Mouse (Mus musculus): ENCODE data around the gene Xrn2.
"Not testable (repeated sequence)": the region's sequence is repeated elsewhere in the genome, so short reads cannot be mapped to it uniquely, and the experiment has no call there.

The Xrn2 gene

DNA sequence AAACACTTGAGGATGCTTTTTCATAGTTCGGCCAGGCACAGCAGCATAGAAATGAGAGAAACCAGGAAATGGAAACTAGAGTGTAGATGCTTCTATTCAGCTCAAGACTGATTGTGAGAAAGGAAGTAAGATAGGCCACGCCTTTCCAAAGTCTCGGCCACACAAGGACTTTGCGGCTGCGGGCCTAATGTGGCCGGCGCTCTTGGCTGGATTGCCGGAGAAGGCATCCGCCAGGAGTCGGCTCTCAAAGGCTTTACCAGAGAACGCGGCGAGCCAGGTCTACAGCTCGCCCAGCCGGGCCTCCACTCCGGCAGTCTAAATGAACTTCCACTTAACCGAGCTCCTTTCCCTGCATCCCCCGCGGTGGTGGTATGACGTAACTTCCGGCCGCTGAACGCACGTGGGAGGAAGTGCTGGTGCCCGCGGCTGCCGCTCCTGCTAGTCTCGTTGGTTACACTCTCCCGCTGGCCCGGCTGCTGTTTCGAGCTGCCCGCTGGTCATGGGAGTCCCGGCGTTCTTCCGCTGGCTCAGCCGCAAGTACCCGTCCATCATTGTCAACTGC, at the start of gene Xrn2:
Gene Xrn2 (plus strand): TSS at position 374 of the 562 bp plus-strand sequence.
- DNase-seq, result peak; percentile 97

DNA sequence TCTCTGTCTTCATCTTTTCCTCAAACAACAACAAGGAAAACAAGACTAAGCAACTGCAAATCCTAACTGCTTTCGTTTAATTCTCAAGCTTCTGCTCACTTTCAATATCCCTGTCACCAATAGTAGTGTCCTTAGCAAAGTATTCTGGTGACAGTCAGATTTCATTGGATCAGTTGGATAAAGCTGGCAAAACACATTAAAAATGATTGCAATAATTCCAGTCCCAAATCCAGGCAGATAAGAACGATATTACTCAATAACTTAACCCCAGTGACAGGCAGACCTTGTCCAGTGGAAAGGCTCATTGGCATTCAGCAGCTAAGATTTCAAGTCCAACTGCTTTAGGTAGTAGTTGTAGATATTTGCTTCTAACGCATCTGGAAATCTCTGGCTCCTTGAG, 37.8 kb upstream of the Xrn2 start:
- DNase-seq, result no peak

DNA sequence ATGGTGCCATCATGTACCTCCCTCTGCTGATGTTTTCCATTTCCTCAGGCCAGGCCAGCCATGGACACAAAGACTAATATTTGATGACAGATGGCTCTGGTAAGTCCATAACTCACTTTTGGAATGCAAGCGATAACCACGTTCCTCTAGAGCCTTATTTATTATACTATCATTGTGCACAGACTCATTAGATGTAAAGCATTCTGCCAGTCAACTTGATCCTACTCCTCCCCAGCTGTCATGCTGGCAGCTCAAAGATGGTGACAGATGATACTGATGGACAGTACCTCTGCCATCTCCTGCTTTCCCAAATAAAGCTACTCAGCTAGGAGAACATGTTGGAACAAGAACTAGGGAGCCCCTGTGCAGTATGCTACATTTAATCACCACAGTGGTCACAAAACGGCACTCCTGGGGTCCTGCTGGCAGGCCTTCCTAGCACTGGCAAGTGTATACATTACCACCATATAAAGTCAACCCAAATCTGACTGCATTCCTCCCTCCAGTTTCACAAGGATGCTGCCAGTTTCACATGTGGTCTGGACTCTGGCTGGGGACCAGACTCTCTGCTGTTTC, 37.3 kb upstream of the Xrn2 start:
- DNase-seq, result no peak

DNA sequence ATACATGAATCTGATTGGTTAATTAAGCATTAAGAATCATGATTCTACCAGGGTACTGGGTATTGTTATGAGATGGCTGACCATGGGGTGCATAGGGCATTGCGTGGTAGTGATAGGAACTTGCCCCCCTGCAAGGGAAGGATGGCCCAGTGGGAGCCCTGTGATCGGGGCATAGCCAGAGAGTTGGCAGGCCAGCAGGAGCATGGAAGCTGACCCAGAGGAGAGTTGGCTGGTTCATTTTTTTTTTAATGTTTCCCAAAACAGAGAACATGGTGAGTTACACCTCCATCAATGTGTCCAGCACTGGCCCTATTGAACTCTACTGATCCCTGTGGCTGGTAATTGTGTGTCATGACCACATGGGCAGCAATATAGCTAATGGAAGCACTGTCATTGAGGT, 30.0 kb upstream of the Xrn2 start:
- DNase-seq, result no peak

DNA sequence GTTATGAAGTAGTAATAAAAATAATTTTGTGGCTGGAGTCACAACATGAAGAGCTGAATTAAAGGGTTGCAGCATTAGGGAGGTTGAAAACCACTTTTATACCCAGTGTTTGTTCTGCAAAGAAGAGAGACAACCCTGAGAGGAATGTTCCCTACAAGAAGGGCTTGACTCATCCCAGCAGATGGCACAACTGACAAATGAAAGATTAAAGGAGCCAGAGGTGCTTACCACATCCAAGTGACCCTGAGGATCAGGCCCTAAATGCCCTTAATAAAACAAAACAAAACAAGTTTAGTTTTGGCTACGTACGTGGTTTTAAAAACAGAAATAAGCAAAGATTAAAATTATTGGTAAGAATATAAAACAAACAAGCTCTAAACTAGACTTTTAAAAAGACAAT, 28.0 kb upstream of the Xrn2 start:
- no peak for DNase-seq

DNA sequence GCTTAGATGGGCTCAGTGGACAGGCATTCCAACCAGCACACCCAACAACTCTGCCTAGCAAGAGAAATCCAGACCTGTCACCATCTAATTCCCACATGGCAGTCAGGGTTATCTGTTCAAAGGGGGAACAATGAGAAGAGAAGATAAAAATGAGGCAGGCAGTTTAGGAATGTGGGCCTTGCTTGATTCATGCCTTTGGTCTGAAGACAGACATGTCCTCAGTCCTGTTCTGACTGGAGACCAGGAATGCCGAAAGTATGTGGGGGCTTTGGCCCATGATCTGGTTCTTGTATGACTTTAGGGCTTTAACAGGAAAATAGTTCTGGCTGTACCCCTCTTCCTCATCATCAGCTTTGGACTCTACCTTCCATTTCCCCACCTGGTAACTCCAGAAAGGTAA, 27.0 kb upstream of the Xrn2 start:
- DNase-seq, result no peak

DNA sequence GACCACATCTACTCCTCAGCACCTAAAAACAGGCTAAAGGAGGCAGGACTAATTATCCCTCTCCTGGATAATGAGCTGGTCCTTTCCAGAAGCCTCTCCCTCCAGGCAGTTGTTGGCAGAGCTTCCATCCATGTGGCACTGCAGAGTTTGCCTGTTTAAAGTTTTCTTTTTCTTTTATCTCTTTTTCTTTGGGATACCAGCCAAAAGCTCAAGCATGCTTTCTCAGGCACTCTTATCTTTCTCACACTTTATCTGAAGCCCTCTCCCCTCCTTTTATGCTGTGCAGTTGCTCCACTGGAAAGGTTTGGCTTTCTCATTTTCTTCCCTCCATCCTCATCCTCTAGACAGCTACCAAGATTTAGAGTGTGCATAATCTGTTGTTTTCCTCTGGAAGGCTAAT, 26.4 kb upstream of the Xrn2 start:
- DNase-seq, result no peak

DNA sequence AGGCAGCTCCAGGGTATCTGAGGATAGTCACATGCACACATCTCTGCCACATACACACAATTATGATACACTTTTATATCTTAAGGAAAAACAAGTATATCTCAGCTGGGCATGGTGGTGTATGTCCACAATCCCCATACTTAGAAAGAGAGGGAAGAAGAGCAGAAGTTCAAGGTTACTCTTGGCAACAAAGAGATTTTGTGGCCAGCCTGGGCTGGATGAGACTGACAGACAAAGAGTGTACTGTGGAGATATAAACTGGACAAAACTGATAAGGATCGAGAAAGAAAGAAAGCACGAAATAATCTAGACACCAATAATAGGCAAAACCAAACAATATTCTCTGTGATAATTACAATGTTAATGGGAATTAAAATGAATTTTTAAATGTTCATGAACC, 5.5 kb upstream of the Xrn2 start:
- no peak for DNase-seq

DNA sequence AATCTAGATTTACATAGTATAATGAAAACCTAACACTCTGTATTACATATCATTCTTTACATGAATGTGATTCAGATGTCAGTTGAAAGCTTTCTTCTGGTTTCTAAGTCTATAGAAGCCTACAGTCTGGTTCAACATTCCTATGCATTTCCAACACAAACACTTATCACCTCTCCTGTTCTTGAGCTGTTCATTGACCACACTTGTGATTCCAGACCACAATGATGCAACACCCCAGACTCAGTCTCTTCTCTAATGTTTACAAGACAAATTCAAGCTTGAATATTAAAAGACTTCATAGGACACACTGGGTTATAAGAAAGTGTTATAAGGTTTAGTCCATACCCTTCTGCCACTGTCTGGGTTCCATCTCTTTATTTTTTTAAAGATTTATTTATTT, 3.7 kb upstream of the Xrn2 start:
- DNase-seq, result no peak

DNA sequence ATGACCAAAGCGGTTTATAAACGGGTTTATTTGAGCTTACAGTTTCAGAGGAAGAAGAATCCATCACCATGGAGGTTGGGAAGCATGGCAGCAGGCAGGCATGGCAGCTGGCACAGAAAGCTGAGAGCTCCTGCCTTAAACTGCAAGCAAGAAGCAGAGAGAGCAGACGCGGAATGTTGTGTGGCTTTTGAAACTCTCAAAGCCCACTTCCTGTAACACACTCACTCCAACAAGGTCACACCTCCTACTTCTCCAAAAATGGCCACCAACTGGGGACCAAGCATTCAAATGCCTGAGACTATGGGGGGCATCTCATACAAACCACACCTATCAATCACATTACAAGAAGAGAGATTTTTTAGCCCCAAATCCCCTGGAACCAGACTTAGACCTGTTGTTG, 2.7 kb upstream of the Xrn2 start:
- DNase-seq, result no peak

DNA sequence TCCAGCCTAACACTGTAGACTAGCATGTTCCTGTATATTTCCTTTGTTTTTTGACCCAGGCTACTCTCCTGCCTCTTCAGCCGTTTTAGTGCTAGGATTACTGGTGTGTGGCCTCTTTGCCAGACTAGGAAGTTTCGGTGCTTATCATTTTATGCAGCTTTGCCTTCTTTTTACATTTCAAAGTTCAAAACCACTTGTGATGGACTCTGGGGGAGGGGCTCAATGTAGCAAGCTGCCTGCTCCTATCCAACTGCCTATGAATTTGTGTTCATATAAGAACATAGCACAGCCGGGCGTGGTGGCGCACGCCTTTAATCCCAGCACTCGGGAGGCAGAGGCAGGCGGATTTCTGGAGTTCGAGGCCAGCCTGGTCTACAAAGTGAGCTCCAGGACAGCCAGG, 1.8 kb upstream of the Xrn2 start:
- DNase-seq, result no peak

DNA sequence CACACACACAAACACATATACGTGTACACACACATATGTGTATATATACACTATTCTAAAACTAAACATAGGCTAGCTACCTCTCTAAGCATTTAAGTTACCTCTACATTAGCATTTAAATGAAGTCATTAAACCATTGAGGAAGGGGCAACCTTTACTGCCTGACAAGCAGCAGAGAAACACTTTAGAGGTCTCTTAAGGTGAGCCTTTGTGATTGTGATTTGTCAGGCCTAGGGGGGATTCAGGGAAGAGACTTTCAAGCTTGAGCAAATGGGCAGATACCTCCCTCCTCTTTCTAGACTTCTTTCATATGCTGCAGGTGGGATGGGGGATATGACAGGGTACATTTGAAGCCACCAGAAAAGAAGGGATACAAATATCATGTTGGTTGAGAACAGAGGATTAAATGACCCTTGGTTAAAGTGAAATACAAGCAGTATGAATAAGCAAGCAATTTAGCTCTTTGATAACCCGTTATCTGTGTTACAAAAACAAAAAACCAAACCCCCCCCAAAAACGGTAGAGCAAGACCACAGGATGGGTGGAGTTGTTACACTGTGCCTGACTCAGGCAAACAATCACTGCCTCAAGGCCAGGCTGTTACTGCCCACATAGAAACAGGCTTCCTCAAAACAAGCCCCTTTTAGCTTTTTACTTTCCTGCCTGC, 1.2 kb upstream of the Xrn2 start:
- DNase-seq, result no peak

DNA sequence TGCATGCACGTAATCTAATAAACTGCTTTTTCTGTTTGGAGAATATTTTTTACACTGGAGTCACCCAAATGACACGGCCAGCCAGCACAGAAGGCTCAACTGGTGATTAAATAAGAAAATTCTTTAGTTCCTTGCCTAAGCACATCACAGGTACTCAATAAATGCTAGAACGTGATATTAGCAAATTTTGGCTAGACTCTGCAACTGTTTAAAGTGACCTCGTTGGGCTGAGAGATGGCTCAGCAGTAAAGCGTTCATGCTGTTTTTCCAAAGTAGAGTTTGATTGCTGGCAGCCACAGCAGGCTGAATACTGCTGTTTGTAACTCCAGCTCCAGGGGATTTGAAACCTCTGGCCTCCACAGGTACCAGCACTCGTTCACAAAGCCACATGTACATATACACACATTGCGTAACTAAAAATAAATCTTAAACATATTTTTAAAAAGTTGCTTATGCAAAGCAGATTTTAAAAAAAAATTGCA, 614 bp upstream of the Xrn2 start:
- DNase-seq, result no peak

DNA sequence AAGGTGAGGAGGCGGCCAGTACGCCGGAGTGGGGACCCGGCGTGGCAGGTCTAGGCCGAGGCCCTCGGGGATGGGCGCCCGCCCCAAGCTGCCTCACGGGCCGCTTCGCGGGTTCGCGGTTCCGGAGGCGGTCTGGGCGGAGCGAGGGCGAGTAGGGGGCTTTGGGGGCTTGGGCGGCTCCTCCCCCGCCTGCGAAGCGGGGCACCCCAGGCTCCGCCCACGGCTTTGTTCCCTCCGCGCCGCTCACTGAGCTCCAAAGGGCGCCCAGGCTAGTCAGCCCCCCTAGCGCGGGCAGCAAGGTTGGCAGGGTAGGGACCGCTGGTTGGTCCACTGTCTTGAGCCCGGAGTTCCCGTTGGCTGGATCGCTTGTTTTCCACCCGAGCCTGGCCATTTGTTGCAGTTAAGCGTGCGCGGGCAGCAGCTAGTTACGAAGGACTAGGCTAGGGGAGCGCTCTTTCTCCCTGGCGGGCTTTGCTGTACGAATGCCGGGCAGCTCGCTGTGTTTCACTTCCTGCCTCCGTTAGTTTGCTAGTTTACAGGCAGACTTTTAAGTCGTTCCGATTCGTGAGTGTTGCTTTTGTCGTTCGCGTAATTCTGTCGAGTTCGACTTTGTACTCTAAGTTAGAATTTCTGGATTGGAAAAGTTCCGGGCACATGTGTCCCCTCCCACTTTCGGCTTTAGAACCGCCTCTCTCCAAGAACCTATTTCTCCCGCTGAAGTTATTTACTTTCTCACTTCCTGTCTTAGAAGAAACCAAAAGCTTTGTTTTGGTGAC, 586 bp downstream of the Xrn2 start:
- peak; percentile 87 for DNase-seq

DNA sequence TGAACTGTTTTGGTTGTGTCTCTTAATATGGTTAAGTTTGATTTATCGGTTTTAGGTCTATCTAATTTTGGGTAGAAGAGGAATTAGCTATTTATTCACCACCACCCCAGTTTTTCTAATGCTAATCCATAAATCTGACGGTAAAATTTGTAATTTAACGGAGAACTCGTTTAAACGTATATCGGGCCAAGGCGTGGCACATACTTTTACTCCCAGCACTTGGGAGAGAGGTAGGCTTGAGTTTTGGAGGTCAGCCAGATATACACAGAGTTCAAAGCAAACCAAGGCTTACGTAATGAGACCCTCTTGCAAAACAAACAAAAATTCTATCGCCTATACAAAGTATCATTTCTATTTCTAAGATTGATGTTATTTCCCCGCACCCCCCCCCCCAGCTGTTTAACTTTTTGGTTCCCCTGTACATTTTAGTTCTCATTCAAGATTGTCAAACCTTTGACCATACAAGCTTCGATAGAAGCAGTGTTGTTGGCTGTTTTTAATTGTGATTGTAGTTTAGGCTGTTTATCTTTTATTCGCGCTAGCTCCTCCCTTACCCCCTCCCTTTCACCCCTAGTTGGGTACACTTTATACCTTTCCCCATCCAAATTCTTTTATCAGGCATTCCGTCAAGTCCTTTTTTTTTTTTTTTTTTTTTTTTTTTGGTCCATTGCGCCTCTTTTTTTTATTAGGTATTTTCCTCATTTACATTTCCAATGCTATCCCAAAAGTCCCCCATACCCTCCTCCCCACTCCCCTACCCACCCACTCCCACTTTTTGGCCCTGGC, 1.5 kb downstream of the Xrn2 start:
- DNase-seq, result peak; percentile 50

DNA sequence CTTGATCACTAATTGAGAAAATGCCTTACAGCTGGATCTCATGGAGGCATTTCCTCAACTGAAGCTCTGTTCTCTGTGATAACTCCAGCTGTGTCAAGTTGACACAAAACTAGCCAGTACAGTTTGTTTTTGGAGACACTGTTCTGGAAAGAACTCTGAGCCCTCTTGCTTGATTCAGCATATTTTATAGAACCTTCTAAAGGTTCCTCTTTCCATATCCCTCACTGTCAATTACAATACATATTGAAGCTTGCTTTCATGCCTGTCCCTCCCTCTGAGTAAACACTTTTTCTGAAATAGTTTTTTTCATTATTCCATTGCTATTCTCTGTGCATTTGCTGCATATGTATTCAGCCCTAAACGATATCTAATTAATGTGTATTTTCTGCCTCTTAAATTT, 9.2 kb downstream of the Xrn2 start:
- not testable (repeated sequence) for DNase-seq

DNA sequence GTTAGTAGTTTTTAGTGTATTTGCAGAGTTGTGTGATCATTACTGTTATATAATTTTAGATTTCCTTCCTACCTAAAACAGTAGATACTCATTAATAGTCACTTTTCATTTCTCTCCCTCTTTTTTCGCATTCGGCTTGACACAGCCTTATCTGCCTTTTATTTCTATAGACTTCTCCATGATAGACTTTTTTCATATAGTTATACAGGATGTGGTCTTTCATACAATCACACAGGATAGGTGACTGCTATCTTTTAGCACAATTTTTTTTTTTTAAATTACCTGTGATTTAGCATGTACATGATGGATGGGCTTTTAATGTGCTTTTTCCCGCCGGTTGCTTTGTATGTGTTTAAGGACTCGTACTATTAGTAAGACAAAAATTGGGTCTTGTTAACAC, 10.3 kb downstream of the Xrn2 start:
- no peak for DNase-seq

DNA sequence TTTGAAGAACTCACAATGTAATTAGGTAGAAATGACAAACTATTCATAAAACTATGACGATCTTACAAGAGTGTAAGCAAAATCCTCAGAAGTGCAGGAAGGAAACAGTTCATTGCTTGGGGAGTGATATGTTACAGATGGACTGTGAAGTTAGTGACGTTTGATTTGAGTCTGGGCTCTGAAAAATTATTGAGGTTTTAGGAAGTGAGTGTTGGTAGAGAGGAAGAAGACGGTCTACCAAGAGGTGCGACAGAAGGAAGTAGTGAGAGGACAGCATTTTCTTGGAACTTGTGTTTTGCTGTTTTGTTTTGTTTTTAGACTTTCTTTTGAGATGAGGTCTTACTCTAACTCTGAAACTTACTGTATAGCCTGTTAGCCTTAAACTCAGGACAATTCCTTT, 10.8 kb downstream of the Xrn2 start:
- DNase-seq, result no peak

DNA sequence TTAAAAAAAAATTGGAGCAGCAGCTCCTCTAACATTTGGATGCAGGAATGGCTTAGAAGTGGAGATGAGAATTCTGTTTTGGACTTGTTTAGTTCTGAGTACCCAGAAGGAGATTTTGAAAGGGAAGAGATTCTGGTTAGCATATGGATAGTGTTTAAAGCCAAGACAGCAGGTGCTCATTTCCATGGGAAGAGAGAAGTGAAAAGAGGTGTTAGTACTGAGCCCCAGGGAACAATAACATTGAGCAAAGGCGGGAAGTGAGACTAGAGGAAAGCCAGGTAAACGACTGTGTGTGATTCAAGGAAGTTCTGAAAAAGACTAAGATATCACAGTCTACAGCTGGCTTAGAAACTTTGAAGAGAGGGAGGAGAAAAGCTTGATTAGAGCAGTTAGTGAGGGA, 20.3 kb downstream of the Xrn2 start:
- DNase-seq, result no peak

DNA sequence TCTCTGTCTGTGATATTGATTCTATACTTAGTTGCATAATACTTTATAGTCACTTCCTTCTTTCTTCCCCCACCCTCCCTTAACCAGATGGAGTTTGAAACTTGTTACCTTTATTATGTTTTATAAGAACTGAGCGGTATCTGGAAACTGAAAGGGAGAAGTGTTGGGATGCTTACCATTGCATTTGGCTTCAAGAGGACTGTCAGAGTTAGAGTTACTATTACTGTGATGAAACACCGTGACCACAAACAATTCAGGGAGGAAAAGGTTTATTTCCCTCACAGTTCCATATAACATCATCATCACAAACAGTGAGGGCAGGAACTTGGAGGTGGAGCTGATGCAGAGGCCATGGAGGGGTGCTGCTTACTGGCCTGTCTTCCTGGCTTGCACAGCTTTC, 23.1 kb downstream of the Xrn2 start:
- DNase-seq, result no peak

DNA sequence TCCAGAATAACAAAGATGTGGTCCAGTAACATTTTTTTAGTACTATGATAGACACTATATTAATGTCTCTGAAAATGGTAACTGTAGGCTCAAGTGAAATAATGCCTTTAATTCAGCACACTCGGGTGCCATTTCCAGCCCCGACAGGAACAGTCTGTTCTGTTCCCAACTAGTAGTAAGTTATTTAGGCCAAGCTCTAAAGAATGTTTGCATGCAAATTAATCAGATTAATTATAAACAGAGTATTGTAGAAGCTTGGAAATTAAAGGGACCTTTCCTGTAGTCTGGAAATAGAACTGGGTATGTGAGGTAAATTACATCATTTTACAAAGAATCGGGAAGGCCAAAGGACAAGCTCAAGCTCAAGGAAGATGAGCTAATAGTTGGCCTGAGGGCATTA, 34.3 kb downstream of the Xrn2 start:
- peak; percentile 71 for DNase-seq

DNA sequence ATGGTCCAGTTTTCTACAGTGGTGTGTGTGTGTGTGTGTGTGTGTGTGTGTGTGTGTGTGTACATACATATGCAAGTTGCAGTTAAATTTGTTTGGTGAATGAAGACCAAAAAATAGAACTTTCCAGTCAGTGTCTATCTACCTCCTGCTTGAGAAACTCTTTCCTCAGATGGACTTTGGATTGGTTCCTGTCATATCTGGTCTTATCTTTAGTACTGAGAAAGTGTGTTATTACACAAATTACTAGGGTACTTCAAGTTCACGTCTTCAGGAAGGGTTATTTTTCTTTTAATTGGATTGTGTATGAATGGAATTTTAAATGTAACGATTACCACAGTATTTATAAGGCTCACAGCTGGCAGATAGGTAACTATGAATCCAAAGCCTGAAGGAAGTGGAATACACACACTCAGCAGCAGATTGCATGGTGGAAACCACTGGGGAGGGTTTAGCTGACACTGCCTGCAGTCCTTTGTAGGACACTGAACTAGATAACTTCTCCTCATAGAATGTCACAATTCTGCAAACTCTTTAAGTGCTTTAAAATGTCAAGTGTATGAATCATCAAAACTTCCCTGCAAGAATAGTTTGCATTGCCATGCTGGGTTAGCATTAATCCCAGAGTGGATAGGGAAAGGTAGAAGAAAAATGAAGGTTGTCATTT, 40.6 kb downstream of the Xrn2 start:
- no peak for DNase-seq

Measured in kidney, adult 9 months (tissue).